Mouse (Mus musculus) stomach, postnatal 0 days (tissue): ENCODE data around the gene Adcy4.

Source experiments
- CTCF ChIP-seq: IDR thresholded peaks from 2 replicates; pipeline ENCODE4 v1.5.1; 2016; ENCODE audit warnings: antibody characterized with exemption, low read depth, mild to moderate bottlenecking, moderate library complexity
- EP300 ChIP-seq: optimal IDR thresholded peaks from 2 replicates; pipeline ENCODE3; 2016; ENCODE audit warnings: antibody characterized with exemption

DNA sequence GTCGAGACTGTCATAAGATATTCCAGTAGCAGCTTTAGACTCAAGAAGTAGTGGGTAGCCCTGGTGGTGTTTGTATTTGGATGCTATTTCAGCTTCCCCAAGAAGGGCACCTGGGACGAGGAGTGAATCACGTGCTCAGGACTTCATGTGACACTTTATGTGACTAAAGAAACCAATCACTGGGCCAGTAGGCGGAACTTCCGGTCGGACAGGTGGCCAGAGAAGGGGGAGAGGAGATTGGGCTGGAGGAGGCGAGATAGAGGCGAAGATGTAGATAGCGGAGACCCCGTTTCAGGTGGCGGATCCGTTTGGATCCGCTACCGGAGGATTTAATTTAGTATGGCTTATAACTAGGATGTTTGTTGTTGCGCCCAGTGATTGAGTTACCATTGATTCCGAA lies 31.0 kb upstream of the Adcy4 start:
- no peak for TF ChIP-seq CTCF
- TF ChIP-seq EP300, result no peak
